Mouse (Mus musculus): ENCODE measurements around the gene Flrt1.

GRCm38 (mm10) chr19:7135525-7135924, 30.0 kb upstream of the Flrt1 start:
- TF ChIP-seq ZC3H11A (IDR thresholded peaks at IDR 0.05; ENCODE audit: low read depth, low read length), result no peak
- TF ChIP-seq IRF4 (IDR thresholded peaks at IDR 0.05; ENCODE audit: low read depth, low read length), result no peak
- TF ChIP-seq MEF2A (IDR thresholded peaks at IDR 0.05; ENCODE audit: borderline replicate concordance, low read depth, low read length), result no peak
- no peak for TF ChIP-seq CHD1 (IDR thresholded peaks at IDR 0.05; ENCODE audit: low read depth, low read length)
- TF ChIP-seq CTCF (conservative IDR thresholded peaks at IDR 0.05 in 1 of 2, IDR thresholded peaks at IDR 0.05 in 1 of 2; ENCODE audit: low read depth in 2 of 2, low read length in 2 of 2), result no peak
- no peak for TF ChIP-seq RCOR1 (conservative IDR thresholded peaks at IDR 0.05; ENCODE audit: low read depth, low read length)
- no peak for TF ChIP-seq MYC (IDR thresholded peaks at IDR 0.05; ENCODE audit: low read depth, low read length)
- TF ChIP-seq POLR2A (IDR thresholded peaks at IDR 0.05; ENCODE audit: low read depth, low read length), result no peak
- no peak for TF ChIP-seq HCFC1 (IDR thresholded peaks at IDR 0.05; ENCODE audit: low read depth, low read length)

Data from CH12.LX (cell line).